Mouse (Mus musculus): Measurements from ENCODE around the gene Cachd1. TPM values are rescaled to one million over a fixed set of nuclear protein-coding genes. Genes with fewer than 3 reads are reported as not detected.

Cachd1 gene
- polyA plus RNA-seq, 1 experiment from 2014 or later, result 15.2 TPM

DNA sequence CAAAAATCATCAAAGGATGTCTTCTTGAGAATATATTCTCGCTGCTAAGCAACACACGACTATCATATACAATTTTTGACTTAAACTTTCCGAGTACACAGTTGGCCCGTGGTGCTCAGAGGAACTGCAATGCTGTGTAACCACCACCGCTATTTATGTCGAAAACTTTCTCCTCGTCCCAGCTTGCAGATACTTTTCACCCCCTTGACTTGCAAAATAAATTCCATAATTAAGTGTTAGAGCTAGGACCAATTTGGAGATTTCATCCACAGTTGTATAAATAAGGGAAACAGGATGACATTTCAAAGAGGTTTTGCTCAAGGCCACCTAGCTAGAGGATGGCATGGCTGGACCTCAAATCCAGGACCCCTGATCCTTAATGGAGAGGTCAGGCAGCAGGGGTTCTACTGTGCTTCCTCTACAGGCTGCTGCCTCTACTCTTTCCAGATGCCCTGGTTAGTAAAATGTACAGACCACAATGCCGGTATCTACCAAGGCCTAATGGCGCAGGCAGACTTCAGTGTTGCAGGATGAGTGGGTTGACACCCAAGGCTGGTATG lies 251.5 kb downstream of the Cachd1 start:
- H3K27me3 ChIP-seq (replicated peaks; ENCODE audit: control insufficient read depth, insufficient read depth, low read length), result no peaks in the 10 kb centered on the region
- no peak for ATAC-seq
- H3K4me1 ChIP-seq (replicated peaks; ENCODE audit: control insufficient read depth, insufficient read depth, low read length), result peaks cover 9% of the 10 kb centered on the region
- no peak overlapping the region for H3K27ac ChIP-seq (ENCODE audit: low read length)
- no peaks in the 10 kb centered on the region for H3K36me3 ChIP-seq (ENCODE audit: control insufficient read depth, insufficient read depth)
- no peak overlapping the region for H3K9ac ChIP-seq (replicated peaks; ENCODE audit: low read depth, low read length)
- WGBS, result 93% methylated on average over 9 of the region's 9 CpGs
- H3K4me2 ChIP-seq (ENCODE audit: low read length), result no peak overlapping the region
- peaks cover 3% of the 10 kb centered on the region; the same call in 1 of the 2 replicates for H3K9me3 ChIP-seq (ENCODE audit: control insufficient read depth, low read length)
- H3K4me3 ChIP-seq (replicated peaks; ENCODE audit: low read length), result no peak overlapping the region

DNA sequence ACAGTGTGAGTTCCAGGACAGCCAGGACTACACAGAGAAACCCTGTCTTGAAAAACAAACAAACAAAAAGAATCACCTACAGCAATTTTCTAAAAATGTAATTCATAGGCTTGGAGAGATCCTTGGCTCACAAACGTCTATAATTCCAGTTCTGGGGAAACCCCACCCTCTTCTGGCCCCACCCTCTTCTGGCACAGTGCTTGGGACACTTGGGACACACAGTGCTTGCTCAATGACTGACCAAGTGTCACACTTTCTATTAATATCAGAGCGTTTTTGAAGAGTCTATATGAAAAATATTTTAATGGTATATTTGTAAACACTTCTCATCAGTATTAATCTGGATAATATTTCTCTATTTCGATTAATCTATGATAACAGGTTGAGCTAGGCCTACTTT lies 256.6 kb downstream of the Cachd1 start:
- H3K27ac ChIP-seq (ENCODE audit: low read length), result no peak overlapping the region
- no peaks in the 10 kb centered on the region for H3K27me3 ChIP-seq (replicated peaks; ENCODE audit: control insufficient read depth, insufficient read depth, low read length)
- no peak for ATAC-seq
- H3K4me2 ChIP-seq (ENCODE audit: low read length), result no peak overlapping the region
- no peak overlapping the region for H3K4me3 ChIP-seq (replicated peaks; ENCODE audit: low read length)
- H3K9me3 ChIP-seq (ENCODE audit: control insufficient read depth, low read length), result no peaks in the 10 kb centered on the region
- 82% methylated on average over 3 of the region's 3 CpGs for WGBS
- no peaks in the 10 kb centered on the region for H3K4me1 ChIP-seq (replicated peaks; ENCODE audit: control insufficient read depth, insufficient read depth, low read length)
- H3K36me3 ChIP-seq (ENCODE audit: control insufficient read depth, insufficient read depth), result no peaks in the 10 kb centered on the region
- H3K9ac ChIP-seq (replicated peaks; ENCODE audit: low read depth, low read length), result no peak overlapping the region

DNA sequence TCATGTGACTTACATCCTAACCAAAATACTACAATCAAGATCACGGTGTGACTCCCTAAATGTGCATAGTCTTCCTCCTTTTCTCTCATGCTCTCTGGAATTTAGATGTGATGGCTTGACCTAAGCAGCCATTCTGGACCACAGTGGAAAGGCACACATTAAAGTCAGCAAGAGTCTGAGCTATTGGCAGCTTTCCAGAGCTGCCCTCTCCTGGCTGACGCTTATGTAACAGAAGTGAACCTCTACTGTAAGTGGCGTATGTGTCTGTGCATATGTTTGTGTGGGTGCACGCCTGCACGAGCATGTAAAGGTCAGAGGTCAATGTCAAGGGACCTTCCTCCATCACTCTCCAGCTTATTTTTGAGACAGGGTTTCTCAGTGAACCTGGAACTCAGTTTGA lies 258.7 kb downstream of the Cachd1 start:
- Histone ChIP-seq H3K4me1 (replicated peaks; ENCODE audit: control insufficient read depth, insufficient read depth, low read length) (no peaks in the 10 kb centered on the region), H3K4me3 (replicated peaks; ENCODE audit: low read length) (no peak overlapping the region), H3K36me3 (ENCODE audit: control insufficient read depth, insufficient read depth) (no peaks in the 10 kb centered on the region), H3K9ac (replicated peaks; ENCODE audit: low read depth, low read length) (no peak overlapping the region), H3K4me2 (ENCODE audit: low read length) (no peak overlapping the region), H3K27ac (ENCODE audit: low read length) (no peak overlapping the region), H3K27me3 (replicated peaks; ENCODE audit: control insufficient read depth, insufficient read depth, low read length) (no peaks in the 10 kb centered on the region), H3K9me3 (ENCODE audit: control insufficient read depth, low read length) (no peaks in the 10 kb centered on the region)
- WGBS, result 84% methylated on average over 5 of the region's 5 CpGs
- no peak for ATAC-seq

- WGBS, result 66% methylated on average over 7 of the region's 7 CpGs
These were observed 260.7 kb downstream of the Cachd1 start for GRCm38 (mm10) chr4:101037156-101037555.

GRCm38 (mm10) chr4:101043691-101044090 lies 267.2 kb downstream of the Cachd1 start:
- ATAC-seq, result no peak
- 84% methylated on average over 2 of the region's 2 CpGs for WGBS
- no peaks in the 10 kb centered on the region for H3K9me3 ChIP-seq (ENCODE audit: control insufficient read depth, low read length)

More at GRCm38 (mm10) chr4:101037156-101037555, 260.7 kb downstream of the Cachd1 start:
- H3K36me3 ChIP-seq (ENCODE audit: control insufficient read depth, insufficient read depth), result no peaks in the 10 kb centered on the region
- H3K4me1 ChIP-seq (replicated peaks; ENCODE audit: control insufficient read depth, insufficient read depth, low read length), result no peaks in the 10 kb centered on the region
- ATAC-seq, result no peak
- H3K27me3 ChIP-seq (replicated peaks; ENCODE audit: control insufficient read depth, insufficient read depth, low read length), result no peaks in the 10 kb centered on the region
- no peak overlapping the region for H3K27ac ChIP-seq (ENCODE audit: low read length)
- H3K9ac ChIP-seq (replicated peaks; ENCODE audit: low read depth, low read length), result no peak overlapping the region
- H3K4me3 ChIP-seq (replicated peaks; ENCODE audit: low read length), result no peak overlapping the region
- H3K9me3 ChIP-seq (ENCODE audit: control insufficient read depth, low read length), result no peaks in the 10 kb centered on the region
- no peak overlapping the region for H3K4me2 ChIP-seq (ENCODE audit: low read length)

DNA sequence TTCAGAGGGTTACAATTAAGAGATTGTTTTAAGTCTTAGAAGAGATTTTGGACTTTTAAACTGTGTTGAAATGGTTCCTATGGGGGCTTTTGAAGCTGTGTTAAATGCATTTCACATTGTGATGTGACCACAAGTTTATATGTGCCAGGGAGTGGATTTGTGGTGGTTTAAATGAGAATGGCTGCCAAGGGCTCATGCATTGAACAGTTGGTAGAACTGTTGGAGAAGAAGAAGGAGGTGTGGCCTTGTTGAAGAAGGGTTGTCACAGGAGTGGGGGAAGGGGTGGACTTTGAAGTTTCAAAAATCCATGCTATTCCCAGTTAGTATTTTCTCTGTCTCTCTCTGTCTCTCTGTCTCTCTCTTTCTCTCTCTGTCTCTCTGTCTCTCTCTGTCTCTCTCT lies 267.7 kb downstream of the Cachd1 start:
- ATAC-seq, result no peak
- Histone ChIP-seq H3K9me3 (ENCODE audit: control insufficient read depth, low read length) (no peaks in the 10 kb centered on the region), H3K9ac (replicated peaks; ENCODE audit: low read depth, low read length) (no peak overlapping the region), H3K27me3 (replicated peaks; ENCODE audit: control insufficient read depth, insufficient read depth, low read length) (no peaks in the 10 kb centered on the region), H3K36me3 (ENCODE audit: control insufficient read depth, insufficient read depth) (no peaks in the 10 kb centered on the region), H3K4me2 (ENCODE audit: low read length) (no peak overlapping the region), H3K27ac (ENCODE audit: low read length) (no peak overlapping the region), H3K4me1 (replicated peaks; ENCODE audit: control insufficient read depth, insufficient read depth, low read length) (no peaks in the 10 kb centered on the region), H3K4me3 (replicated peaks; ENCODE audit: low read length) (no peak overlapping the region)

More at GRCm38 (mm10) chr4:101043691-101044090, 267.2 kb downstream of the Cachd1 start:
- no peaks in the 10 kb centered on the region for H3K4me1 ChIP-seq (replicated peaks; ENCODE audit: control insufficient read depth, insufficient read depth, low read length)
- no peaks in the 10 kb centered on the region for H3K27me3 ChIP-seq (replicated peaks; ENCODE audit: control insufficient read depth, insufficient read depth, low read length)
- no peak overlapping the region for H3K4me3 ChIP-seq (replicated peaks; ENCODE audit: low read length)
- no peak overlapping the region for H3K9ac ChIP-seq (replicated peaks; ENCODE audit: low read depth, low read length)
- H3K4me2 ChIP-seq (ENCODE audit: low read length), result no peak overlapping the region
- no peaks in the 10 kb centered on the region for H3K36me3 ChIP-seq (ENCODE audit: control insufficient read depth, insufficient read depth)
- no peak overlapping the region for H3K27ac ChIP-seq (ENCODE audit: low read length)

DNA sequence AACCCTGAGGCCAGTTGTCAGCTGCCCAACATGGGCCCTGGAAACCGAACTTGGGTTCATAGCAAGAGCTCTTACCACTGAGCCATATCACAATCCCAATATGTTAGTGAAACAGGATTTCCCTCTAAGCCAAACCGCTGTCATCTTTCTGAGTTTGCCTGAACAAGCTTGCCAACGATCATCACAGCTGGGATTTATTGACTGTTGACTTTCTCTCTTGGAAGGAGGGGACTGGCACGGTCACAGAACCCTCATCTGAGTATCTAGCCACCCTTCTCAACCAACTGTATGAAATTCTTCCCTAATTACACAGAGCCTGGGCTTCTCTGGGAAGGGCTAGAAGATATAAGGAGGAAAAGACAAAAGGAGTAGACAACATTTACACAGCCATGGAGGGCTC lies 270.1 kb downstream of the Cachd1 start:
- H3K27me3 ChIP-seq (replicated peaks; ENCODE audit: control insufficient read depth, insufficient read depth, low read length), result no peaks in the 10 kb centered on the region
- H3K4me2 ChIP-seq (ENCODE audit: low read length), result no peak overlapping the region
- 83% methylated on average over 4 of the region's 4 CpGs for WGBS
- ATAC-seq, result no peak
- no peaks in the 10 kb centered on the region for H3K4me1 ChIP-seq (replicated peaks; ENCODE audit: control insufficient read depth, insufficient read depth, low read length)
- no peak overlapping the region for H3K27ac ChIP-seq (ENCODE audit: low read length)
- H3K4me3 ChIP-seq (replicated peaks; ENCODE audit: low read length), result no peak overlapping the region
- no peak overlapping the region for H3K9ac ChIP-seq (replicated peaks; ENCODE audit: low read depth, low read length)
- no peaks in the 10 kb centered on the region for H3K36me3 ChIP-seq (ENCODE audit: control insufficient read depth, insufficient read depth)
- H3K9me3 ChIP-seq (ENCODE audit: control insufficient read depth, low read length), result no peaks in the 10 kb centered on the region

DNA sequence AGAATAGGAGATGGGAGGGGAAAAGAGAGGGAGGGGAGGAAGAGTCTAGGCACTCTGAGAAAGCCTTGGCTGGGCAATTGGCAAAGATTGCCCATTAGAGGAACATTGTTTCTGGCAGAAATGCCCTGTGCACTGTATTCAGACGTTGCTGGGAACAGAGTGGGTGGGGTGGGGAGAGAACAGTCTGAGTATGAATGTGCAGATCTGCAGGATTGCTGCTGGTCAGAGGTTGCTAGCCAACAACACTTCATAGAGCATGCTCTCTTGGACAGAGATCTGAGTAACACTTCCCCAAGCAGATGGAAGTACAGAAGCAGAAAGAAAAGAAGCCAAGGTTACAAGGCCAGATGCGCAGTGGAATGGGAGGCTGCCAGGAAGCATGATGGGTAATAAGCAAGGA lies 285.7 kb downstream of the Cachd1 start:
- Histone ChIP-seq H3K4me2 (ENCODE audit: low read length) (no peak overlapping the region), H3K9me3 (ENCODE audit: control insufficient read depth, low read length) (no peaks in the 10 kb centered on the region), H3K36me3 (ENCODE audit: control insufficient read depth, insufficient read depth) (no peaks in the 10 kb centered on the region), H3K4me3 (replicated peaks; ENCODE audit: low read length) (no peak overlapping the region), H3K4me1 (replicated peaks; ENCODE audit: control insufficient read depth, insufficient read depth, low read length) (no peaks in the 10 kb centered on the region), H3K9ac (replicated peaks; ENCODE audit: low read depth, low read length) (no peak overlapping the region), H3K27ac (ENCODE audit: low read length) (no peak overlapping the region), H3K27me3 (replicated peaks; ENCODE audit: control insufficient read depth, insufficient read depth, low read length) (no peaks in the 10 kb centered on the region)
- WGBS, result 57% methylated on average over 2 of the region's 2 CpGs
- peak; percentile 45; the same call in 1 of the 2 replicates for ATAC-seq

DNA sequence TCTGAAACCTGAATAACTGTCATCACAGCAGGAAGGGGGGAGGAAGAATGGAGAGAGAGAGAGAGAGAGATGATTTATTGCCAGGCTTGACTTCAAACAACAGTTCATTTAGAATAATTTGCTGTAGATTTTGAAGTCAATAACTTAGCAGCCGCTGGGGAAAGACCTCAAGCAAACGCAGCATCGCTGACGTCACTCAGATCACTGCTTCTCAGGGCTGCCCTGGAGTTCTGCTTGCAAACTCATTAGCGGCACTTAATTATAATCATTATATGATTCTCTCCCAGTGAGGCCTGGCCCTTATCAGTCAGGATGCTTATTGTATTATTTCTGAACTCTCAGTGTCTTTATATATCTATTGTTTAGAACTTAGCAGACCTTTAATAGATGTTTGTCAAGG lies 289.9 kb downstream of the Cachd1 start:
- H3K9ac ChIP-seq (replicated peaks; ENCODE audit: low read depth, low read length), result no peak overlapping the region
- no peaks in the 10 kb centered on the region for H3K9me3 ChIP-seq (ENCODE audit: control insufficient read depth, low read length)
- no peak overlapping the region for H3K4me2 ChIP-seq (ENCODE audit: low read length)
- ATAC-seq, result no peak
- H3K27ac ChIP-seq (ENCODE audit: low read length), result no peak overlapping the region
- 0 out of 2 replicates have a peak, but pooled peaks cover 3% of the 10 kb centered on the region for H3K27me3 ChIP-seq (replicated peaks; ENCODE audit: control insufficient read depth, insufficient read depth, low read length)
- H3K36me3 ChIP-seq (ENCODE audit: control insufficient read depth, insufficient read depth), result no peaks in the 10 kb centered on the region
- H3K4me3 ChIP-seq (replicated peaks; ENCODE audit: low read length), result no peak overlapping the region
- 23% methylated on average over 5 of the region's 5 CpGs for WGBS
- peaks cover 6% of the 10 kb centered on the region for H3K4me1 ChIP-seq (replicated peaks; ENCODE audit: control insufficient read depth, insufficient read depth, low read length)

GRCm38 (mm10) chr4:101068786-101069153 lies 292.3 kb downstream of the Cachd1 start, which contains the start of gene Raver2:
Raver2 (plus strand) TSS chr4:101068983.
- H3K4me2 ChIP-seq (ENCODE audit: low read length), result peak within 1 kb of the TSS; percentile 97
- H3K27me3 ChIP-seq (replicated peaks; ENCODE audit: control insufficient read depth, insufficient read depth, low read length), result 0 out of 2 replicates have a peak, but pooled peaks cover 3% of the 10 kb centered on the region
- H3K4me1 ChIP-seq (replicated peaks; ENCODE audit: control insufficient read depth, insufficient read depth, low read length), result peaks cover 6% of the 10 kb centered on the region
- H3K27ac ChIP-seq (ENCODE audit: low read length), result no peak within 1 kb of the TSS
- 1% methylated on average over 48 of the region's 54 CpGs for WGBS
- no peaks in the 10 kb centered on the region for H3K9me3 ChIP-seq (ENCODE audit: control insufficient read depth, low read length)
- peak; percentile 81 for ATAC-seq
- H3K36me3 ChIP-seq (ENCODE audit: control insufficient read depth, insufficient read depth), result no peaks in the 10 kb centered on the region
- peak within 1 kb of the TSS; percentile 82 for H3K4me3 ChIP-seq (replicated peaks; ENCODE audit: low read length)
- H3K9ac ChIP-seq (replicated peaks; ENCODE audit: low read depth, low read length), result peak within 1 kb of the TSS; percentile 73
